Mouse (Mus musculus) limb, embryonic 12.5 days (tissue): ENCODE results near the gene Lgr5. TPM values are rescaled to one million over a fixed set of nuclear protein-coding genes. Genes with fewer than 3 reads are reported as not detected.

ENCODE experiments used
- ATAC-seq: fragments of 200-750 bp; cut with Nextera tagmentation; 2 replicates; pipeline ENCODE4 v1.8.0; 2017; ENCODE audit warnings: low read depth, moderate TSS enrichment; ENCODE audit not compliant: insufficient number of reproducible peaks, insufficient read depth, low FRiP score, low TSS enrichment
- H3K27ac ChIP-seq: fragments of 300-500 bp; sonication (generic); 2 replicates; pipeline ENCODE4 v1.5.1; 2016; ENCODE audit warnings: mild to moderate bottlenecking, moderate library complexity
- H3K27me3 ChIP-seq: fragments of 300-500 bp; sonication (generic); 2 replicates; pipeline ENCODE4 v1.6.1; 2016; ENCODE audit warnings: mild to moderate bottlenecking, moderate library complexity
- H3K36me3 ChIP-seq: fragments of 300-500 bp; sonication (generic); 2 replicates; pipeline ENCODE4 v1.6.1; 2016; ENCODE audit warnings: mild to moderate bottlenecking, moderate library complexity
- H3K4me1 ChIP-seq: fragments of 300-500 bp; sonication (generic); replicated peaks from 2 replicates; pipeline ENCODE4 v1.6.1; 2016
- H3K4me2 ChIP-seq: fragments of 300-500 bp; sonication (generic); 2 replicates; pipeline ENCODE4 v1.6.1; 2016; ENCODE audit warnings: mild to moderate bottlenecking, moderate library complexity
- H3K4me3 ChIP-seq: fragments of 300-500 bp; sonication (generic); replicated peaks from 2 replicates; pipeline ENCODE4 v1.5.1; 2016; ENCODE audit warnings: mild to moderate bottlenecking
- H3K9ac ChIP-seq: fragments of 300-500 bp; sonication (generic); replicated peaks from 2 replicates; pipeline ENCODE4 v1.6.1; 2016; ENCODE audit warnings: mild to moderate bottlenecking, moderate library complexity
- H3K9me3 ChIP-seq: fragments of 300-500 bp; sonication (generic); 2 replicates; pipeline ENCODE4 v1.6.1; 2016; ENCODE audit warnings: mild to moderate bottlenecking, moderate library complexity
- WGBS: fragments of 180-500 bp; shearing (Covaris S2); methylation state at CpG from one replicate; pipeline ENCODE4 v1.1.7; 2016; 5-methylcytosine and 5-hydroxymethylcytosine counted together
- polyA plus RNA-seq: library from polyadenylated mRNA; unstranded; fragments of >200 nt; fragmentation: Nextera tagmentation; extraction: Ambion mirVana; gene quantifications from 2 replicates; pipeline ENCODE4 v1.2.1, GENCODE M21; 2016

Lgr5 gene
- polyA plus RNA-seq, 1 experiment from 2014 or later, result 6.6 TPM

GRCm38 (mm10) chr10:115587979-115588378 lies 399 bp upstream of the Lgr5 start:
- Histone ChIP-seq H3K27ac (no peak overlapping the region), H3K9ac (peak overlapping the region; percentile 53), H3K4me2 (peak overlapping the region; percentile 98), H3K4me3 (peak overlapping the region; percentile 55), H3K9me3 (no peaks in the 10 kb centered on the region), H3K36me3 (no peaks in the 10 kb centered on the region), H3K27me3 (peaks cover 66% of the 10 kb centered on the region), H3K4me1 (peaks cover 36% of the 10 kb centered on the region)
- no peak for ATAC-seq
- 0% methylated on average over 7 of the region's 7 CpGs for WGBS

GRCm38 (mm10) chr10:115586246-115587231 lies 1.0 kb downstream of the Lgr5 start:
- H3K27me3 ChIP-seq, result peaks cover 69% of the 10 kb centered on the region
- peaks cover 32% of the 10 kb centered on the region for H3K4me1 ChIP-seq
- peak overlapping the region; percentile 55 for H3K4me3 ChIP-seq
- H3K4me2 ChIP-seq, result peak overlapping the region; percentile 98
- peak overlapping the region; percentile 53 for H3K9ac ChIP-seq
- H3K36me3 ChIP-seq, result no peaks in the 10 kb centered on the region
- WGBS, result 1% methylated on average over 41 of the region's 41 CpGs
- H3K27ac ChIP-seq, result no peak overlapping the region
- no peaks in the 10 kb centered on the region for H3K9me3 ChIP-seq
- ATAC-seq, result peak; percentile 46

DNA sequence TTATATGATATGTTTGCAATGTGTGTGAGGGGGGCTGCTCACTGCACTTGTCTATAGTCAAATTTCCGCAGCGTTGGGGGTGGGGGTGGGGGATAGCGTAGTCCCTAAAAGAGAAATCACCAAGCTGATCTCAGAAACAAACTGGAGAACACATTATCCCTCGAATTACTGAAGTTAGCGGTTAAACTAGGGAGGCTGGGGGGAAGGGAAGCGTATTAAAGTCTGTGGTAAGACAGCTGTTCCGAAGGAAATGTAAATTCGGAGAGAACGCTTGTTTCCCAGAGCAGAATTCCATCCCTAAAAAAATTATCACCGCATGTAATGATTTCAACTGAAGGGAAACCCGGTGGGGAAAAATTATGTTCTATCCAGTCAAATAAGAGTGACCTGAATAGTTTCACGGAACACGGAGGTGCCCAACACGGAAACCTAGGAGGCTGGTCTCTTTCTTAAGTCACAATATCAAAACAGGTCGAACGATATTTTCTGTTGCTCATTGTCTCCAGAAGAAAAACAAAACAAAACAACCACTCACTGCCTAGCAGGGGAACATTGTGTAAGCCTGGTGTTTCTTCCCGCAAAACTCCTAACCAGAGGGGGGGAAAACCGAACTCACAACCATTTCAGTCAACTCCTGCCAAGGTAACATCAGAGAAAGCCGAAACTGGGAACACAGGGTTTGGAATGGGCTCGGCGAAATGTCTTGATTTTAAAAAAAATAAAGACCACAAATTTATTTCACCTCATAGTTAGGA lies 1.9 kb downstream of the Lgr5 start:
- Histone ChIP-seq H3K36me3 (no peaks in the 10 kb centered on the region), H3K27me3 (peaks cover 69% of the 10 kb centered on the region), H3K4me1 (peaks cover 32% of the 10 kb centered on the region), H3K9ac (no peak overlapping the region), H3K4me3 (peak overlapping the region; percentile 55), H3K27ac (no peak overlapping the region), H3K9me3 (no peaks in the 10 kb centered on the region), H3K4me2 (peak overlapping the region; percentile 98)
- ATAC-seq, result no peak
- 1% methylated on average over 21 of the region's 21 CpGs for WGBS

DNA sequence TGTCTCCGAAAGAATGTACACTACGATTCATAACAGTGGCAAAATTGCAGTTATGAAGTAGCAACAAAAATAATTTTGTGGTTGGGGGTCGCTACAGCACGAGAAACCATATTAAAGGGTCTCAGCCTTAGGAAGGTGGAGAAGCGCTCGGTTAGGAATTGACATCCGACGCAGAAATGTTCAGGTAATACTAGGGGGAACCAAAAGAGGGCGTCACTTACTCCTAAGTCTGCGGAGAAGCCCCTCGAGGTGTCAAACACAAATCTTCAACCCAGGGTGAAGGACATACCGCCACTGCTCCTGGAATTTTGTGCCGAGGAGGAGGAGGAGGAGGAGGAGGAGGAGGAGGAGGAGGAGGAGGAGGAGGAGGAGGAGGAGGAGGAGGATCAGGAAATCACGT lies 2.9 kb downstream of the Lgr5 start:
- peak overlapping the region; percentile 98 for H3K4me2 ChIP-seq

DNA sequence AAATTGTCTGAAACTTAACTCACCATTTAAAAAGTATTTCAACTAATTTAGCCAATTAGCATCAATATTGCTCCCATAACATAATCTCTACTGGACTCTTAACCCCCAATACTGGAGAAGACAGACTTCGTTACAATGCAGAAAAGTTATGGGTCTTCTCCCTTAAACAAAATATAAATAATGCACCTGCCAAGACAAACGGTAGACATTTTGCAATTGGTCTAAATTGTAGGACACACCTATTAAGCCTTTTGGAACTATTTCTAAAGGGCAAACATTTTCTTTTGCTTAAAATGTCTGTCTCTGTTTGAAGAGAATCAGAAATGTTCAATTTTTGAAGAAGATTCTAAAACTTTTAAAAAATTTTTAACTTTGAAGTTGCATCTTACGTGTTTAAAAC lies 4.5 kb downstream of the Lgr5 start:
- Histone ChIP-seq H3K36me3 (no peaks in the 10 kb centered on the region), H3K9ac (no peak overlapping the region), H3K4me1 (peaks cover 38% of the 10 kb centered on the region), H3K4me2 (no peak overlapping the region), H3K27me3 (peaks cover 47% of the 10 kb centered on the region), H3K9me3 (no peaks in the 10 kb centered on the region), H3K4me3 (no peak overlapping the region), H3K27ac (no peak overlapping the region)
- WGBS, result 89% methylated on average over 3 of the region's 3 CpGs
- no peak for ATAC-seq

More for the DNA sequence above, 2.9 kb downstream of the Lgr5 start:
- Histone ChIP-seq H3K27me3 (peaks cover 63% of the 10 kb centered on the region), H3K4me3 (peak overlapping the region; percentile 55), H3K27ac (no peak overlapping the region), H3K9ac (no peak overlapping the region), H3K36me3 (no peaks in the 10 kb centered on the region), H3K4me1 (peaks cover 33% of the 10 kb centered on the region), H3K9me3 (no peaks in the 10 kb centered on the region)
- ATAC-seq, result no peak
- 21% methylated on average over 13 of the region's 14 CpGs for WGBS

- H3K4me3 ChIP-seq, result no peak overlapping the region
- H3K9ac ChIP-seq, result no peak overlapping the region
- H3K9me3 ChIP-seq, result no peaks in the 10 kb centered on the region
- no peaks in the 10 kb centered on the region for H3K36me3 ChIP-seq
- no peak overlapping the region for H3K4me2 ChIP-seq
- H3K27ac ChIP-seq, result no peak overlapping the region
- peaks cover 36% of the 10 kb centered on the region for H3K27me3 ChIP-seq
- ATAC-seq, result no peak
- 80% methylated on average over 9 of the region's 9 CpGs for WGBS
- peaks cover 29% of the 10 kb centered on the region for H3K4me1 ChIP-seq
Observed at GRCm38 (mm10) chr10:115581971-115582370, 5.6 kb downstream of the Lgr5 start.

- H3K9ac ChIP-seq, result no peak overlapping the region
- 42% methylated on average over 7 of the region's 7 CpGs for WGBS
- ATAC-seq, result no peak
- H3K4me1 ChIP-seq, result peaks cover 8% of the 10 kb centered on the region
- H3K27ac ChIP-seq, result no peak overlapping the region
- no peaks in the 10 kb centered on the region for H3K9me3 ChIP-seq
- no peak overlapping the region for H3K4me2 ChIP-seq
- H3K36me3 ChIP-seq, result no peaks in the 10 kb centered on the region
- H3K4me3 ChIP-seq, result no peak overlapping the region
- H3K27me3 ChIP-seq, result peaks cover 12% of the 10 kb centered on the region
Observed at GRCm38 (mm10) chr10:115579494-115579893, 8.1 kb downstream of the Lgr5 start.

DNA sequence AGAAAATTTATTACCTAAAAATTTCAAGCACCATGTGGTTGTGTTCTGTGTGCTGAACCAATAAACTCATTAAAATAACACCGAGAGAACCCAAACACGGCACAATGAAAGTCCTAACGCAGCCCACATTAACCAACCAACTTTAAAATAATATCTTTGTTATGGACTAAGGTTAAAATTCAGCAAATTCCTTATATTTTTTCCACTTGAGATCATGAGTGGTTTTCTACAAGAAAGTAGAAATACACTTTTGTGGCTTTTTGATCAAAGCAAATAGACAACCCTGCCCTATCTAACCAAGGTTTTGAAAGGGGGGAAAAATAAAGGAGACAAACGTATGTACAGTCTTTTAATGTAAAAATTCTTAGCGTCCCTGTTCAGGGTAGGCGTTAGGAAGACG lies 8.5 kb downstream of the Lgr5 start:
- Histone ChIP-seq H3K27ac (no peak overlapping the region), H3K4me2 (no peak overlapping the region), H3K9me3 (no peaks in the 10 kb centered on the region), H3K27me3 (peaks cover 8% of the 10 kb centered on the region), H3K36me3 (no peaks in the 10 kb centered on the region), H3K9ac (no peak overlapping the region), H3K4me3 (no peak overlapping the region), H3K4me1 (peaks cover 8% of the 10 kb centered on the region)
- 62% methylated on average over 7 of the region's 7 CpGs for WGBS
- ATAC-seq, result no peak

GRCm38 (mm10) chr10:115571734-115572440 lies 15.7 kb downstream of the Lgr5 start:
- Histone ChIP-seq H3K27me3 (no peaks in the 10 kb centered on the region), H3K9me3 (no peaks in the 10 kb centered on the region), H3K4me1 (peaks cover 4% of the 10 kb centered on the region; the same call in 1 of the 2 replicates), H3K27ac (no peak overlapping the region), H3K4me3 (no peak overlapping the region), H3K36me3 (no peaks in the 10 kb centered on the region), H3K4me2 (no peak overlapping the region), H3K9ac (no peak overlapping the region)
- ATAC-seq, result no peak
- 65% methylated on average over 3 of the region's 3 CpGs for WGBS

DNA sequence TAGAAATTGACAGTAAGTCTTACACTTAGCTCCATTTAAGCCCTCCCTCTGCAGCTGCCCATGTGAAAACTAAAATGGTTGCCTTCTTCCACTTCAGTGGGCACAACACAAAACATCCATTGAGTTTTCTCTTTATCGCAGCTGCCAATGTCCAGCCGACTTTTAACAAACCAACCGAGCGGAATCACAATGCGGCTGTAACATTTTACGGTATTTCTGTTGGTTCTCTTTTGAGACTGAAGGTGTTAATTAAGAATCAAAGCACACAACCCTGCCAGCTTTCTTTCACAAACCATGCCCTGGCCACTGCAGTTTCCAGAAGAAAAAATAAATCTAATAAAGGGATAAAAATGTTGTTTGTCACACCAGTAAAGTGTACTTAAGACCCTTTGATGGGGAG lies 16.3 kb downstream of the Lgr5 start:
- H3K9me3 ChIP-seq, result no peaks in the 10 kb centered on the region
- H3K36me3 ChIP-seq, result no peaks in the 10 kb centered on the region
- WGBS, result 35% methylated on average over 6 of the region's 6 CpGs
- no peak for ATAC-seq
- H3K27ac ChIP-seq, result no peak overlapping the region
- H3K9ac ChIP-seq, result no peak overlapping the region
- H3K27me3 ChIP-seq, result no peaks in the 10 kb centered on the region
- H3K4me2 ChIP-seq, result no peak overlapping the region
- H3K4me3 ChIP-seq, result no peak overlapping the region
- H3K4me1 ChIP-seq, result peaks cover 4% of the 10 kb centered on the region; the same call in 1 of the 2 replicates

- ATAC-seq, result no peak
- Histone ChIP-seq H3K9ac (no peak overlapping the region), H3K27ac (no peak overlapping the region), H3K9me3 (no peaks in the 10 kb centered on the region), H3K27me3 (no peaks in the 10 kb centered on the region), H3K4me3 (no peak overlapping the region), H3K4me1 (peaks cover 4% of the 10 kb centered on the region; the same call in 1 of the 2 replicates), H3K4me2 (no peak overlapping the region), H3K36me3 (no peaks in the 10 kb centered on the region)
- 79% methylated on average over 2 of the region's 2 CpGs for WGBS
Observed at GRCm38 (mm10) chr10:115570577-115570976, 17.0 kb downstream of the Lgr5 start.
